Mouse (Mus musculus) MEL (cell line): Measurements from ENCODE around the gene Hoxc5. TPM values are rescaled to one million over a fixed set of nuclear protein-coding genes. Genes with fewer than 3 reads are reported as not detected.

ENCODE experiments used
- DNase-seq: peaks from one replicate; pipeline ENCODE4 v3.0.0; 2011; ENCODE audit warnings: low read depth, low spot score
- H3K27ac ChIP-seq: 2 replicates; pipeline ENCODE4 v1.5.1; 2012; ENCODE audit warnings: low read depth, mild to moderate bottlenecking, control low read depth, low read length, moderate library complexity; ENCODE audit not compliant: control insufficient read depth
- H3K27me3 ChIP-seq, 2 experiments: fragments of 150-350 bp in 1 of 2; sonication (generic) in 1 of 2; 2 replicates each; pipeline ENCODE4 v1.6.1; 2012; ENCODE audit warnings: low read length in 2 of 2, mild to moderate bottlenecking in 2 of 2, improper control_type of control experiment in 1 of 2, moderate library complexity in 1 of 2; ENCODE audit not compliant: insufficient read depth in 2 of 2, control insufficient read depth in 1 of 2
- H3K36me3 ChIP-seq, 2 experiments: 2 replicates each; pipeline ENCODE4 v1.6.1; 2012 to 2014; ENCODE audit warnings: low read length in 2 of 2, improper control_type of control experiment in 1 of 2, inconsistent platforms in 1 of 2, mild to moderate bottlenecking in 1 of 2; ENCODE audit not compliant: insufficient read depth in 2 of 2, control insufficient read depth in 1 of 2
- H3K4me1 ChIP-seq, 2 experiments: fragments of 150-350 bp in 1 of 2; sonication (generic) in 1 of 2; 2 replicates each; pipeline ENCODE4 v1.6.1; 2012; ENCODE audit warnings: low read length in 2 of 2, improper control_type of control experiment in 1 of 2, mild to moderate bottlenecking in 1 of 2; ENCODE audit not compliant: insufficient read depth in 2 of 2, control insufficient read depth in 1 of 2
- H3K4me3 ChIP-seq, 2 experiments: fragments of 150-350 bp in 1 of 2; sonication (generic) in 1 of 2; 2 replicates each; pipeline ENCODE4 v1.5.1; 2012; ENCODE audit warnings: low read depth in 2 of 2, low read length in 2 of 2, mild to moderate bottlenecking in 2 of 2, moderate library complexity in 2 of 2, control low read depth in 1 of 2, improper control_type of control experiment in 1 of 2; ENCODE audit not compliant: control insufficient read depth in 1 of 2, insufficient read depth in 1 of 2
- H3K79me2 ChIP-seq: 2 replicates; pipeline ENCODE4 v1.6.1; 2012; ENCODE audit warnings: mild to moderate bottlenecking, low read length, moderate library complexity; ENCODE audit not compliant: control insufficient read depth, poor library complexity, insufficient read depth
- H3K9ac ChIP-seq: 2 replicates; pipeline ENCODE4 v1.6.1; 2012; ENCODE audit warnings: low read depth, mild to moderate bottlenecking, control low read depth, low read length, moderate library complexity; ENCODE audit not compliant: control insufficient read depth, poor library complexity, severe bottlenecking
- H3K9me3 ChIP-seq: fragments of 150-350 bp; sonication (generic); replicated peaks from 2 replicates; pipeline ENCODE4 v1.6.1; 2012; ENCODE audit warnings: mild to moderate bottlenecking, low read length, improper control_type of control experiment, moderate library complexity; ENCODE audit not compliant: insufficient read depth
- CHD1 ChIP-seq: IDR thresholded peaks from 2 replicates; pipeline ENCODE4 v1.6.1; 2012; ENCODE audit warnings: low read depth, mild to moderate bottlenecking, inconsistent platforms, low read length, improper control_type of control experiment
- CTCF ChIP-seq, 3 experiments: IDR thresholded peaks in 2 of 3; conservative IDR thresholded peaks in 1 of 3; 2 replicates each; pipeline ENCODE4 v1.5.1; 2011 to 2012; ENCODE audit warnings: low read length in 3 of 3, low read depth in 2 of 3, mild to moderate bottlenecking in 2 of 3, improper control_type of control experiment in 1 of 3, inconsistent platforms in 1 of 3, mixed read lengths in 1 of 3, moderate library complexity in 1 of 3; ENCODE audit not compliant: control insufficient read depth in 1 of 3, insufficient read depth in 1 of 3, poor library complexity in 1 of 3, severe bottlenecking in 1 of 3
- E2F4 ChIP-seq: IDR thresholded peaks from 2 replicates; pipeline ENCODE4 v1.6.1; 2011; ENCODE audit warnings: low read depth, low read length, improper control_type of control experiment, borderline replicate concordance
- EP300 ChIP-seq, 2 experiments: IDR thresholded peaks; 2 replicates each; pipeline ENCODE4 v1.6.1; 2011; ENCODE audit warnings: improper control_type of control experiment in 2 of 2, low read length in 2 of 2, low read depth in 1 of 2, mild to moderate bottlenecking in 1 of 2
- ETS1 ChIP-seq: IDR thresholded peaks from 2 replicates; pipeline ENCODE4 v1.6.1; 2012; ENCODE audit warnings: low read depth, mild to moderate bottlenecking, inconsistent platforms, low read length, improper control_type of control experiment, moderate library complexity
- GABPA ChIP-seq: IDR thresholded peaks from 2 replicates; pipeline ENCODE4 v1.6.1; 2012; ENCODE audit warnings: low read depth, mild to moderate bottlenecking, inconsistent platforms, low read length, improper control_type of control experiment, moderate library complexity
- JUND ChIP-seq: IDR thresholded peaks from 2 replicates; pipeline ENCODE4 v1.6.1; 2011; ENCODE audit warnings: low read depth, mild to moderate bottlenecking, improper control_type of control experiment, low read length
- KAT2A ChIP-seq: conservative IDR thresholded peaks from 2 replicates; pipeline ENCODE4 v1.6.1; 2012; ENCODE audit warnings: low read depth, low read length, improper control_type of control experiment, inconsistent platforms
- MAX ChIP-seq: IDR thresholded peaks from 2 replicates; pipeline ENCODE4 v1.6.1; 2011; ENCODE audit warnings: low read length, improper control_type of control experiment
- MAZ ChIP-seq: IDR thresholded peaks from 2 replicates; pipeline ENCODE4 v1.6.1; 2012; ENCODE audit warnings: low read depth, mild to moderate bottlenecking, inconsistent platforms, low read length, improper control_type of control experiment
- MEF2A ChIP-seq: IDR thresholded peaks from 2 replicates; pipeline ENCODE4 v1.6.1; 2014; ENCODE audit warnings: low read depth, mild to moderate bottlenecking, inconsistent platforms, low read length, improper control_type of control experiment; ENCODE audit not compliant: poor library complexity, insufficient replicate concordance, severe bottlenecking; ENCODE audit errors: extremely low read depth
- MXI1 ChIP-seq: IDR thresholded peaks from 2 replicates; pipeline ENCODE4 v1.6.1; 2011; ENCODE audit warnings: mild to moderate bottlenecking, low read depth, low read length, improper control_type of control experiment
- MYB ChIP-seq: IDR thresholded peaks from 2 replicates; pipeline ENCODE4 v1.6.1; 2011; ENCODE audit warnings: mild to moderate bottlenecking, low read depth, low read length, improper control_type of control experiment
- MYC ChIP-seq: IDR thresholded peaks from 2 replicates; pipeline ENCODE4 v1.6.1; 2011; ENCODE audit warnings: low read depth, mild to moderate bottlenecking, low read length, improper control_type of control experiment, moderate library complexity
- POLR2A ChIP-seq, 2 experiments: IDR thresholded peaks; 2 replicates each; pipeline ENCODE4 v1.6.1; 2011 to 2012; ENCODE audit warnings: low read length in 2 of 2, mild to moderate bottlenecking in 2 of 2, control low read depth in 1 of 2, improper control_type of control experiment in 1 of 2, low read depth in 1 of 2, moderate library complexity in 1 of 2; ENCODE audit not compliant: control insufficient read depth in 1 of 2, insufficient read depth in 1 of 2, poor library complexity in 1 of 2
- POLR2AphosphoS5 ChIP-seq: IDR thresholded peaks from 2 replicates; pipeline ENCODE4 v1.6.1; 2012; ENCODE audit warnings: low read depth, borderline replicate concordance, mild to moderate bottlenecking, inconsistent platforms, low read length, moderate library complexity, mixed read lengths
- RAD21 ChIP-seq: IDR thresholded peaks from 2 replicates; pipeline ENCODE4 v1.6.1; 2011; ENCODE audit warnings: mild to moderate bottlenecking, low read depth, low read length, improper control_type of control experiment
- RCOR1 ChIP-seq: IDR thresholded peaks from 2 replicates; pipeline ENCODE4 v1.6.1; 2012; ENCODE audit warnings: low read depth, mild to moderate bottlenecking, inconsistent platforms, low read length, improper control_type of control experiment
- SIN3A ChIP-seq: IDR thresholded peaks from 2 replicates; pipeline ENCODE4 v1.6.1; 2012; ENCODE audit warnings: low read length, improper control_type of control experiment, inconsistent platforms
- SMC3 ChIP-seq: IDR thresholded peaks from 2 replicates; pipeline ENCODE4 v1.6.1; 2011; ENCODE audit warnings: low read depth, low read length, improper control_type of control experiment
- TAL1 ChIP-seq: IDR thresholded peaks from 2 replicates; pipeline ENCODE4 v1.6.1; 2012; ENCODE audit warnings: mild to moderate bottlenecking, inconsistent platforms, low read length, moderate library complexity, mixed read lengths
- TBP ChIP-seq: IDR thresholded peaks from 2 replicates; pipeline ENCODE4 v1.8.0; 2011; ENCODE audit warnings: low read depth, low read length, improper control_type of control experiment
- TCF12 ChIP-seq: IDR thresholded peaks from 2 replicates; pipeline ENCODE4 v1.6.1; 2014; ENCODE audit warnings: low read depth, mild to moderate bottlenecking, inconsistent platforms, low read length, improper control_type of control experiment, moderate library complexity
- UBTF ChIP-seq: IDR thresholded peaks from 2 replicates; pipeline ENCODE4 v1.6.1; 2012; ENCODE audit warnings: low read depth, mild to moderate bottlenecking, inconsistent platforms, low read length, improper control_type of control experiment, moderate library complexity, borderline replicate concordance; ENCODE audit not compliant: insufficient read depth
- USF1 ChIP-seq: IDR thresholded peaks from 2 replicates; pipeline ENCODE4 v1.6.1; 2014; ENCODE audit warnings: low read depth, mild to moderate bottlenecking, inconsistent platforms, low read length, improper control_type of control experiment, moderate library complexity
- USF2 ChIP-seq, 2 experiments: IDR thresholded peaks; 2 replicates each; pipeline ENCODE4 v1.6.1; 2011 to 2012; ENCODE audit warnings: improper control_type of control experiment in 2 of 2, low read length in 2 of 2, borderline replicate concordance in 1 of 2, inconsistent platforms in 1 of 2, low read depth in 1 of 2, mild to moderate bottlenecking in 1 of 2; ENCODE audit not compliant: insufficient read depth in 1 of 2
- ZC3H11A ChIP-seq: IDR thresholded peaks from 2 replicates; pipeline ENCODE4 v1.6.1; 2012; ENCODE audit warnings: low read depth, mild to moderate bottlenecking, inconsistent platforms, low read length, improper control_type of control experiment
- ZMIZ1 ChIP-seq: IDR thresholded peaks from 2 replicates; pipeline ENCODE4 v1.6.1; 2012; ENCODE audit warnings: low read depth, mild to moderate bottlenecking, inconsistent platforms, low read length, improper control_type of control experiment, moderate library complexity
- ZNF384 ChIP-seq: IDR thresholded peaks from 2 replicates; pipeline ENCODE4 v1.6.1; 2012; ENCODE audit warnings: low read depth, mild to moderate bottlenecking, inconsistent platforms, low read length, improper control_type of control experiment
- polyA plus RNA-seq, 2 experiments: library from polyadenylated mRNA; stranded (reverse) in 1 of 2; unstranded in 1 of 2; fragments of >175 nt in 1 of 2; fragments of >200 nt in 1 of 2; gene quantifications; 2 replicates each; pipeline versions ENCODE4 v1.2.1 to v1.2.4; 2012; ENCODE audit warnings: low replicate concordance in 2 of 2, low read depth in 1 of 2; ENCODE audit not compliant: insufficient read length in 2 of 2, insufficient read depth in 1 of 2, missing spikeins in 1 of 2
- total RNA-seq: library from RNA; depleted of rRNA; stranded (reverse); fragments of 300-350 nt; gene quantifications from 2 replicates; pipeline ENCODE4 v1.2.3, GENCODE M21; 2012

Gene Hoxc5
- total and polyA plus RNA-seq, 3 experiments, result 0.46 to 3.0 TPM; not detected in 1

DNA sequence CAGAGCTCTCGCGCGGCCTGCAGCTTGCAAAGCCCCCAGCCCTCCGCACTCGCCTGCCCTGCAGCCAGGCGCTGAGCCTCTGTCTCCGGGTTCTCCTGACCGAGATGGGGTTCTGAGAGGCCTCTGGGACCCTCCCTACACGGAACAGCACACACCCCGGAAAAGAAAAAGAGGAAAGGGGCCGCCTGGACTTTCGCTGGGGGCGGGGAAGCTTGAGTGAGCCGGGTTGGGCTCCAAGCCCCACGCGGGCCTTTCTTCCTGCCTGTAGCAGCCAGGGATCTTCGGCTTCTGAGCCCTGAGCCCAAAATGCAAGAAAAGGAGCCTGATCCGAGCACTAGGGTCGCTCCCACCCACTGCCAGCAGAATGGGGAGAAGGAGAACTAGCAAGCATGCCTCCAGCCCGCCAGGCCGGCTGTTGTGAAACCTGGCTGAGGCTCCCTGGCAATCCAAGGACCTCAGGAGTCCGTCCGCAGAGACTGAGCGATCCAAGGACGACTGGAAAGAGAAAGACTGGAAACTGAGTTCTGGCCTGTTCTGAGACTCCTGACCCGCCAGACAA lies 44.8 kb downstream of the Hoxc5 start (continued):
- TF ChIP-seq UBTF, result 0 out of 2 replicates have a peak, but pooled peaks have one; percentile 65
- TF ChIP-seq ZC3H11A, result no peak
- no peak for TF ChIP-seq GABPA
- no peak for TF ChIP-seq SIN3A

GRCm38 (mm10) chr15:103013238-103013984 lies 46.2 kb downstream of the Hoxc5 start:
- Histone ChIP-seq H3K4me1 (peaks cover 0 to 8% of the 10 kb centered on the region in 2 experiments; a peak in 1 of 4 replicates), H3K27ac (no peak overlapping the region), H3K9ac (no peak overlapping the region), H3K36me3 (no peaks in the 10 kb centered on the region), H3K79me2 (peaks cover 8% of the 10 kb centered on the region; the same call in 1 of the 2 replicates), H3K27me3 (no peaks in the 10 kb centered on the region), H3K4me3 (no peak overlapping the region), H3K9me3 (no peaks in the 10 kb centered on the region)
- TF ChIP-seq MEF2A (no peak), CTCF (IDR thresholded peaks at IDR 0.05 in 2 of 3, conservative IDR thresholded peaks at IDR 0.05 in 1 of 3; ENCODE audit: control insufficient read depth in 1 of 3, insufficient read depth in 1 of 3, low read depth in 2 of 3, low read length in 3 of 3, poor library complexity in 1 of 3, severe bottlenecking in 1 of 3) (peak; percentile 88 to 93 (median 91)), SIN3A (peak; percentile 34; the same call in 1 of the 2 replicates), ETS1 (no peak), JUND (no peak), RAD21 (peak; percentile 90), RCOR1 (no peak), ZMIZ1 (no peak), TBP (no peak), SMC3 (peak; percentile 96), MYB (no peak), ZC3H11A (peak; percentile 96), MAZ (no peak; the same call in 1 of the 2 replicates), USF2 (IDR thresholded peaks at IDR 0.05; ENCODE audit: borderline replicate concordance in 1 of 2, insufficient read depth in 1 of 2, low read depth in 1 of 2, low read length in 2 of 2) (0 out of 4 replicates have a peak, but pooled peaks of 1 of the 2 experiments have one; percentile 23), MYC (no peak), EP300 (IDR thresholded peaks at IDR 0.05; ENCODE audit: low read depth in 1 of 2, low read length in 2 of 2) (no peak), UBTF (no peak), E2F4 (no peak), ZNF384 (peak; percentile 92), POLR2AphosphoS5 (no peak), MXI1 (no peak), POLR2A (IDR thresholded peaks at IDR 0.05; ENCODE audit: control insufficient read depth in 1 of 2, insufficient read depth in 1 of 2, low read depth in 1 of 2, low read length in 2 of 2, poor library complexity in 1 of 2) (0 out of 4 replicates have a peak, but pooled peaks of 1 of the 2 experiments have one; percentile 24), KAT2A (no peak), USF1 (peak; percentile 72), TCF12 (no peak), CHD1 (no peak), TAL1 (no peak), MAX (no peak)
- DNase-seq, result peak; percentile 84
